Mouse (Mus musculus): Measurements from ENCODE around the gene Gm20696.

- TF ChIP-seq POLR2A (IDR thresholded peaks at IDR 0.05; ENCODE audit: borderline replicate concordance, insufficient read depth, low read length): no peak
- TF ChIP-seq CTCF (IDR thresholded peaks at IDR 0.05; ENCODE audit: borderline replicate concordance, insufficient read depth, low read depth, low read length): no peak
Observed at GRCm38 (mm10) chr6:99402941-99403340, 263.7 kb downstream of the Gm20696 start.

All from cerebellum, adult 2 months (tissue).